Mouse (Mus musculus) intestine, postnatal 0 days (tissue): ENCODE results near the gene Hhipl1. TPM values are rescaled to one million over a fixed set of nuclear protein-coding genes. Genes with fewer than 3 reads are reported as not detected.

Source experiments
- ATAC-seq: fragments of 200-750 bp; cut with Nextera tagmentation; 2 replicates; pipeline ENCODE4 v1.8.0; 2017; ENCODE audit warnings: mild to moderate bottlenecking, moderate TSS enrichment, moderate library complexity
- H3K27ac ChIP-seq: fragments of 300-500 bp; sonication (generic); 2 replicates; pipeline ENCODE4 v1.5.1; 2014; ENCODE audit warnings: mild to moderate bottlenecking, low read depth, low read length, moderate library complexity
- H3K27me3 ChIP-seq: fragments of 300-500 bp; sonication (generic); replicated peaks from 2 replicates; pipeline ENCODE4 v1.6.1; 2014; ENCODE audit warnings: low read length, mixed read lengths; ENCODE audit not compliant: control insufficient read depth, insufficient read depth
- H3K36me3 ChIP-seq: fragments of 300-500 bp; sonication (generic); 2 replicates; pipeline ENCODE4 v1.6.1; 2014; ENCODE audit warnings: mild to moderate bottlenecking, moderate library complexity; ENCODE audit not compliant: control insufficient read depth, insufficient read depth
- H3K4me1 ChIP-seq: fragments of 300-500 bp; sonication (generic); replicated peaks from 2 replicates; pipeline ENCODE4 v1.6.1; 2014; ENCODE audit warnings: antibody characterized with exemption, low read length, mixed read lengths; ENCODE audit not compliant: control insufficient read depth, insufficient read depth
- H3K4me2 ChIP-seq: fragments of 300-500 bp; sonication (generic); replicated peaks from 2 replicates; pipeline ENCODE4 v1.6.1; 2014; ENCODE audit warnings: low read depth, mild to moderate bottlenecking, moderate library complexity
- H3K4me3 ChIP-seq: fragments of 300-500 bp; sonication (generic); 2 replicates; pipeline ENCODE4 v1.5.1; 2014; ENCODE audit warnings: low read depth, low read length
- H3K9ac ChIP-seq: fragments of 300-500 bp; sonication (generic); 2 replicates; pipeline ENCODE4 v1.6.1; 2014; ENCODE audit warnings: mild to moderate bottlenecking, low read depth, low read length
- H3K9me3 ChIP-seq: fragments of 300-500 bp; sonication (generic); 2 replicates; pipeline ENCODE4 v1.6.1; 2016; ENCODE audit warnings: mixed run types; ENCODE audit not compliant: control insufficient read depth
- CTCF ChIP-seq: sonication (generic); IDR thresholded peaks from 2 replicates; pipeline ENCODE4 v1.5.1; 2016; ENCODE audit warnings: low read depth, mild to moderate bottlenecking, control low read depth, antibody characterized with exemption, moderate library complexity
- WGBS: fragments of 180-500 bp; shearing (Covaris S2); extraction: QIAGEN DNeasy Blood & Tissue Kit; methylation state at CpG from one replicate; pipeline ENCODE4 v1.1.7; 2014; 5-methylcytosine and 5-hydroxymethylcytosine counted together
- polyA plus RNA-seq: library from polyadenylated mRNA; unstranded; fragments of >200 nt; fragmentation: Nextera tagmentation; extraction: Ambion mirVana; gene quantifications from 2 replicates; pipeline ENCODE4 v1.2.1, GENCODE M21; 2015

The Hhipl1 gene
- polyA plus RNA-seq, 1 experiment from 2014 or later, result 0.20 TPM

- peak overlapping the region; percentile 99 for H3K4me2 ChIP-seq
- no peak overlapping the region for H3K4me3 ChIP-seq
- peak overlapping the region; percentile 82; the same call in 1 of the 2 replicates for H3K27ac ChIP-seq
- H3K36me3 ChIP-seq, result no peaks in the 10 kb centered on the region; the same call in 1 of the 2 replicates
- WGBS, result 68% methylated on average over 16 of the region's 16 CpGs
- H3K9me3 ChIP-seq, result no peaks in the 10 kb centered on the region
- no peaks in the 10 kb centered on the region for H3K27me3 ChIP-seq
- H3K9ac ChIP-seq, result no peak overlapping the region
- TF ChIP-seq CTCF, result no peak
- no peak for ATAC-seq
- peaks cover 5% of the 10 kb centered on the region; the same call in 1 of the 2 replicates for H3K4me1 ChIP-seq
These were observed 34.5 kb upstream of the Hhipl1 start for GRCm38 (mm10) chr12:108271351-108272142.

GRCm38 (mm10) chr12:108272143-108272635, 33.9 kb upstream of the Hhipl1 start:
- Histone ChIP-seq H3K27ac (no peak overlapping the region), H3K4me2 (peak overlapping the region; percentile 99), H3K9me3 (no peaks in the 10 kb centered on the region), H3K9ac (no peak overlapping the region), H3K4me3 (peak overlapping the region; percentile 73; the same call in 1 of the 2 replicates), H3K36me3 (no peaks in the 10 kb centered on the region; the same call in 1 of the 2 replicates), H3K4me1 (peaks cover 9% of the 10 kb centered on the region; the same call in 1 of the 2 replicates), H3K27me3 (no peaks in the 10 kb centered on the region)
- 44% methylated on average over 7 of the region's 7 CpGs for WGBS
- no peak for TF ChIP-seq CTCF
- no peak for ATAC-seq

- peak overlapping the region; percentile 73 for H3K4me3 ChIP-seq
- no peak for ATAC-seq
- peak overlapping the region; percentile 81 for H3K9ac ChIP-seq
- no peaks in the 10 kb centered on the region; the same call in 1 of the 2 replicates for H3K36me3 ChIP-seq
- peak overlapping the region; percentile 99 for H3K4me2 ChIP-seq
- peaks cover 7% of the 10 kb centered on the region; the same call in 1 of the 2 replicates for H3K4me1 ChIP-seq
- H3K27me3 ChIP-seq, result no peaks in the 10 kb centered on the region
- TF ChIP-seq CTCF, result no peak
- no peaks in the 10 kb centered on the region for H3K9me3 ChIP-seq
- H3K27ac ChIP-seq, result peak overlapping the region; percentile 81
- 8% methylated on average over 21 of the region's 21 CpGs for WGBS
These were observed 32.4 kb upstream of the Hhipl1 start for GRCm38 (mm10) chr12:108273466-108274312.

- H3K27ac ChIP-seq, result peak overlapping the region; percentile 81
- WGBS, result 2% methylated on average over 32 of the region's 35 CpGs
- H3K4me2 ChIP-seq, result peak overlapping the region; percentile 99
- no peaks in the 10 kb centered on the region for H3K27me3 ChIP-seq
- H3K36me3 ChIP-seq, result no peaks in the 10 kb centered on the region; the same call in 1 of the 2 replicates
- H3K9me3 ChIP-seq, result no peaks in the 10 kb centered on the region
- peak overlapping the region; percentile 73 for H3K4me3 ChIP-seq
- peak overlapping the region; percentile 81 for H3K9ac ChIP-seq
- ATAC-seq, result no peak
- TF ChIP-seq CTCF, result no peak
- H3K4me1 ChIP-seq, result peaks cover 6% of the 10 kb centered on the region; the same call in 1 of the 2 replicates
These were observed 31.8 kb upstream of the Hhipl1 start for GRCm38 (mm10) chr12:108274313-108274595.

GRCm38 (mm10) chr12:108274661-108275507, 31.2 kb upstream of the Hhipl1 start, which contains the start of gene Ccdc85c:
TSS of gene Ccdc85c (minus strand) at chr12:108275425.
- no peaks in the 10 kb centered on the region for H3K27me3 ChIP-seq
- H3K9ac ChIP-seq, result peak within 1 kb of the TSS; percentile 81
- H3K27ac ChIP-seq, result peak within 1 kb of the TSS; percentile 81
- under 1% methylated on average over 109 of the region's 120 CpGs for whole genome bisulfite sequencing
- peak within 1 kb of the TSS; percentile 73 for H3K4me3 ChIP-seq
- H3K4me1 ChIP-seq, result peaks cover 6% of the 10 kb centered on the region; the same call in 1 of the 2 replicates
- no peaks in the 10 kb centered on the region for H3K9me3 ChIP-seq
- H3K36me3 ChIP-seq, result no peaks in the 10 kb centered on the region; the same call in 1 of the 2 replicates
- ATAC-seq, result peak; percentile 2; the same call in 1 of the 2 replicates
- TF ChIP-seq CTCF, result peak; percentile 41
- H3K4me2 ChIP-seq, result peak within 1 kb of the TSS; percentile 99
